Comparison of ENCODE assay signal across 8 mouse cellular contexts in the genomic region with DNA sequence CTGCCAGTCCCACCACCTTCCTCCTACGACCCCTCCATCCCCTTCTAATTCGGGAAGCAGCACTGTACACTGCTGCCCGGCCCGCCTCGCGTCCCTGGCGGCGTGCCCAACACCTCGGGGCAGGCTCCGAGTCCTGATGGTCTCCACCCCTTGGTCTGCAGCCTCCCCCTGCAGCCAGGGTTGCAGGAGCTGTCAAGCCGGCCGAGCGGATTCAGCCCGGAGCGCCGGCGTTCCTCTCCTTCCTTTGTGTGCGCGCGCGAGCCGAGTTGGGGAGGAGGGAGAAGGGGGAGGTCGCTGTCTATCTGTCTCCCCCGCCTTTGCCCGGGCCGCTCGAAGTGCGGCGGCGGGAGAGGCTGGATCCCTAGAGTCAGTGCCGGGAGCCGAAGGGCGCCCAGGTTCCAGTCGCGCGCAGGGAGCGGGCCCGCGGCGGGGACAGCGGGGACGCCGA. TPM values are rescaled to one million over a fixed set of nuclear protein-coding genes. Genes with fewer than 3 reads are reported as not detected.
DNase-seq lines count a peak whose midpoint lies in the region; ATAC-seq and TF ChIP-seq lines count a peak whose summit lies in the region.

A gene (plus strand): TSS at position 198 of the 448 bp plus-strand sequence.

- H3K9me3 ChIP-seq in ES-Bruce4 (replicated peaks; ENCODE audit: control insufficient read depth, insufficient read depth, low read length, poor library complexity, severe bottlenecking) = no peaks in the 10 kb centered on the region
- no peaks in the 10 kb centered on the region for H3K9me3 ChIP-seq in forebrain, postnatal 0 days (ENCODE audit: low read length)
- H3K9me3 ChIP-seq in lung, embryonic 14.5 days (ENCODE audit: low read depth, low read length) = peaks cover 4% of the 10 kb centered on the region; the same call in 1 of the 2 replicates

- no peak for TF ChIP-seq CTCF in ES-Bruce4 (IDR thresholded peaks at IDR 0.05; ENCODE audit: low read depth, low read length)
- no peak for TF ChIP-seq CTCF in forebrain, postnatal 0 days (IDR thresholded peaks at IDR 0.05; ENCODE audit: low read depth)
- 0 out of 2 replicates have a peak, but pooled peaks have one; percentile 8 for TF ChIP-seq CTCF in lung, embryonic 14.5 days (IDR thresholded peaks at IDR 0.05; ENCODE audit: low read depth)
- TF ChIP-seq CTCF in olfactory bulb, adult 2 months (IDR thresholded peaks at IDR 0.05; ENCODE audit: insufficient read depth, low read depth, low read length) = no peak

- peak within 1 kb of the TSS; percentile 81 for H3K4me3 ChIP-seq in ES-Bruce4 (ENCODE audit: low read depth, low read length)
- peak within 1 kb of the TSS; percentile 73 for H3K4me3 ChIP-seq in forebrain, postnatal 0 days (ENCODE audit: low read depth, low read length)
- peak within 1 kb of the TSS; percentile 68 for H3K4me3 ChIP-seq in lung, embryonic 14.5 days (ENCODE audit: low read depth, low read length)
- peak within 1 kb of the TSS; percentile 71 for H3K4me3 ChIP-seq in olfactory bulb, adult 2 months (ENCODE audit: insufficient read depth, low read depth, low read length)

- ATAC-seq in forebrain, postnatal 0 days = peak; percentile 86
- peak; percentile 84 for ATAC-seq in lung, embryonic 14.5 days (ENCODE audit: insufficient read depth)

- peak; percentile 19 for DNase-seq in c-Kit-positive CD71-negative TER-119-negative erythroid progenitor cells, embryonic 14.5 days (ENCODE audit: low read depth)
- peak; percentile 83 for DNase-seq in forebrain, postnatal 0 days
- DNase-seq in heart, postnatal 4 days = peak; percentile 70
- peak in 1 of 2 experiments; percentile 28 for DNase-seq in layer of hippocampus, adult 18-20 months (ENCODE audit: low spot score in 2 of 2)
- peak; percentile 85 for DNase-seq in lung, embryonic 14.5 days
- peak; percentile 66 for DNase-seq in thymus, postnatal 4 days

- H3K4me2 ChIP-seq in forebrain, postnatal 0 days (ENCODE audit: low read depth) = peak within 1 kb of the TSS; percentile 70
- H3K4me2 ChIP-seq in lung, embryonic 14.5 days = peak within 1 kb of the TSS; percentile 95

- H3K4me1 ChIP-seq in ES-Bruce4 (ENCODE audit: control insufficient read depth, insufficient read depth, low read length) = no peaks in the 10 kb centered on the region
- H3K4me1 ChIP-seq in forebrain, postnatal 0 days (ENCODE audit: insufficient read depth) = peaks cover 11% of the 10 kb centered on the region
- H3K4me1 ChIP-seq in lung, embryonic 14.5 days (ENCODE audit: insufficient read depth) = 0 out of 2 replicates have a peak, but pooled peaks cover 8% of the 10 kb centered on the region
- H3K4me1 ChIP-seq in olfactory bulb, adult 2 months (ENCODE audit: control insufficient read depth, insufficient read depth, low read length) = peaks cover 9% of the 10 kb centered on the region

- under 1% methylated on average over 37 of the region's 43 CpGs for WGBS in forebrain, postnatal 0 days
- WGBS in lung, embryonic 14.5 days = under 1% methylated on average over 30 of the region's 43 CpGs
- WGBS in olfactory bulb, adult 2 months = under 1% methylated on average over 43 of the region's 43 CpGs

- H3K27me3 ChIP-seq in ES-Bruce4 (ENCODE audit: control insufficient read depth, insufficient read depth, low read length, poor library complexity, severe bottlenecking) = peaks cover 7% of the 10 kb centered on the region; the same call in 1 of the 2 replicates
- no peaks in the 10 kb centered on the region for H3K27me3 ChIP-seq in forebrain, postnatal 0 days (ENCODE audit: insufficient read depth, low read length)
- H3K27me3 ChIP-seq in lung, embryonic 14.5 days (ENCODE audit: insufficient read depth, low read length) = peaks cover 15% of the 10 kb centered on the region

- TF ChIP-seq POLR2A in ES-Bruce4 (IDR thresholded peaks at IDR 0.05; ENCODE audit: insufficient read depth, low read length) = no peak
- peak; percentile 30; the same call in 1 of the 2 replicates for TF ChIP-seq POLR2A in olfactory bulb, adult 2 months (IDR thresholded peaks at IDR 0.05; ENCODE audit: insufficient read depth, low read depth, low read length)

- H3K9ac ChIP-seq in ES-Bruce4 (ENCODE audit: low read depth, poor library complexity, severe bottlenecking) = peak within 1 kb of the TSS; percentile 71
- peak within 1 kb of the TSS; percentile 93 for H3K9ac ChIP-seq in forebrain, postnatal 0 days
- peak within 1 kb of the TSS; percentile 76 for H3K9ac ChIP-seq in lung, embryonic 14.5 days

- no peak for TF ChIP-seq EP300 in ES-Bruce4 (IDR thresholded peaks at IDR 0.05; ENCODE audit: insufficient read depth, low read depth, low read length)

- no peaks in the 10 kb centered on the region for H3K36me3 ChIP-seq in ES-Bruce4 (ENCODE audit: control insufficient read depth, insufficient read depth, low read length, poor library complexity, severe bottlenecking)
- H3K36me3 ChIP-seq in forebrain, postnatal 0 days (ENCODE audit: insufficient read depth) = no peaks in the 10 kb centered on the region
- H3K36me3 ChIP-seq in lung, embryonic 14.5 days (ENCODE audit: insufficient read depth) = no peaks in the 10 kb centered on the region

- H3K27ac ChIP-seq in ES-Bruce4 (ENCODE audit: insufficient read depth, low read length) = no peak within 1 kb of the TSS
- H3K27ac ChIP-seq in forebrain, postnatal 0 days (ENCODE audit: low read depth, low read length) = peak within 1 kb of the TSS; percentile 96
- H3K27ac ChIP-seq in lung, embryonic 14.5 days (ENCODE audit: low read depth) = peak within 1 kb of the TSS; percentile 90
- peak within 1 kb of the TSS; percentile 87 for H3K27ac ChIP-seq in olfactory bulb, adult 2 months (ENCODE audit: insufficient read depth, low read depth, low read length)

RNA-seq across cellular contexts. Expression of the gene that starts here (rescaled TPM):
- 5.6 and 7.9 TPM in 2 replicates for polyA plus RNA-seq in ES-Bruce4 (2011; ENCODE audit: insufficient read depth, insufficient read length, low read depth, missing spikeins)
- total RNA-seq in forebrain, postnatal 0 days (2014; rRNA removed) = 43.9 and 49.4 TPM in 2 replicates
- polyA plus RNA-seq in forebrain, postnatal 0 days (2015; fragmentation: Nextera tagmentation; extraction: Ambion mirVana) = 28.7 and 33.3 TPM in 2 replicates
- 1 to 10 TPM; 5.4 to 6.2 TPM for total RNA-seq in heart, postnatal 4 days (2021)
- total RNA-seq in layer of hippocampus, adult 18-20 months (2021) = 10 to 100 TPM; 17.8 to 22.4 TPM
- polyA plus RNA-seq in lung, embryonic 14.5 days (2014; fragmentation: Nextera tagmentation; extraction: Ambion mirVana) = 16.4 and 18.1 TPM in 2 replicates
- not detected in 2 replicates for polyA plus RNA-seq in olfactory bulb, adult 2 months (2012; ENCODE audit: insufficient read depth, insufficient read length, low replicate concordance, missing spikeins)
